Mouse (Mus musculus) spleen, adult 2 months (tissue): ENCODE results near the gene Ptprt.

Experiments used
- CTCF ChIP-seq: fragments of 200-500 bp; IDR thresholded peaks from 2 replicates; pipeline ENCODE4 v1.5.1; 2011; ENCODE audit warnings: mild to moderate bottlenecking, inconsistent platforms; ENCODE audit not compliant: insufficient read depth, insufficient read length, insufficient replicate concordance; ENCODE audit errors: extremely low read depth
- POLR2A ChIP-seq: fragments of 200-500 bp; IDR thresholded peaks from 2 replicates; pipeline ENCODE4 v1.6.1; 2011; ENCODE audit warnings: low read depth, low read length, inconsistent platforms

GRCm38 (mm10) chr2:161498449-161499096 lies 1162.4 kb downstream of the Ptprt start:
- TF ChIP-seq CTCF (no peak), POLR2A (no peak)
